10 mouse cellular contexts compared by ENCODE assay signal in the genomic region with DNA sequence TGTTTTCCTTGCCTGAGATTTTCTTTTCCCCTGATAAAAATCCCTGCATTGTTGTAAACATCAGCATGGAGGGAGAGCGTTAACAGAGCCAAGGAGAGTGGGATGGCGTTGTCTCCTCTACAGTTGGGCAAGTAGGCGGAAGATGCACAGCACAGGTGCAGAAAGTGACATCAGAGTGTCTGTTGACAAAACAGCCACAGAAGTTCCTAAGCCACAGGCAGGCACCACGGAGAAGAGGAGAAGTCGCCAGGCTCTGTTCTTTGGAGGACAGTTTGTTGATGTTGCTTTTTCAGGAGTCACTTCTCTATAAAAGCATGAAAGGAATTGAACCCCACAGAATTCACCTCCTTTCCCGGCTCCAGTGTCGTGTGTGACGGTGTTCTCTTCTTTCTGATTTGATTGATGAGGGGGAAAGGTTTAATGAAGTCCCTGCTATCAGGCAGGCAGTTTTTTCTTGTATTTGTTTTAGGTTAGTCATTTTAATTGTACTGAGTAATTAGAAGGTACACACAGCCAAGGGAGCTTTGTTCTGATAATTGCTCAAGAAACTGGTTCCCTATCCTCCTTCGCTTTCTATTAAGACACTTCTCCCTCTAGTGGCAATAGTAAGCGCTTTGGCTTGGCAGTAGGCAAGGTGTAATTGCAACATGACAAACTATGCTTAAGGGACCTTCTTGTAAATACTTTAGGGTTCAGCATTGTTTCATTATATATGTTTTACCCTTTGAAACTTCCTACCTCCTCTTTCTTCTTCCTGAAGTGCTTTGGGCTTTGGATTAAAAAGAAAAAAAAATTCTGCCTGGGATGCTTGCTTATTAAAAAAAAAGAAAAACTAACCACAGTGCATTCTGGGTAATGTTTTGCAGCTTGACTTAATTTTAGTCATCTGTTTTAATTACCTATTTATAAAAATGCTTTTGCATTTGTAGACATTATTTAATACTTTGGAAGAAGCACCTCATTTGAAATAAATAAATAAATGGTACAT.
DNase-seq lines count a peak whose midpoint lies in the region; ATAC-seq lines count a peak whose summit lies in the region.
"Had no signal": no experiment of that assay in that cellular context is flagged by ENCODE, and none has a peak within 500 bp of the region (broad histone marks: within the 10 kb centered on the region; RNA-seq: fewer than 3 reads in every experiment).

No protein-coding gene starts in this region.

- no peaks in the 10 kb centered on the region for H3K9me3 ChIP-seq in neural tube, embryonic 14.5 days (ENCODE audit: control insufficient read depth, low read length)
- H3K9me3 ChIP-seq in heart, embryonic 12.5 days (replicated peaks): no peaks in the 10 kb centered on the region
- H3K9me3 ChIP-seq: embryonic facial prominence, embryonic 12.5 days; limb, embryonic 13.5 days had no signal

- DNase-seq in kidney, postnatal 36 days: peak; percentile 20 to 21
- DNase-seq in kidney, adult 18-20 months: no peak
- peak; percentile 43 for DNase-seq in MEL-GATA-1-ER (ENCODE audit: extremely low read depth, low read depth)
- DNase-seq in fat pad, adult 2 months (ENCODE audit: extremely low read depth, low read depth, low spot score): peak; percentile 65
- DNase-seq in layer of hippocampus, postnatal 25 days (ENCODE audit: extremely low spot score in 1 of 2, low spot score in 1 of 2): no peak
- no peak for DNase-seq in left cerebral cortex, adult 18-20 months (ENCODE audit: low spot score in 2 of 2)

- no peaks in the 10 kb centered on the region for H3K27me3 ChIP-seq in neural tube, embryonic 14.5 days (ENCODE audit: control insufficient read depth, insufficient read depth, low read length)
- H3K27me3 ChIP-seq in heart, embryonic 12.5 days (replicated peaks): no peaks in the 10 kb centered on the region
- H3K27me3 ChIP-seq: embryonic facial prominence, embryonic 12.5 days had no signal

- H3K9ac ChIP-seq in neural tube, embryonic 14.5 days (replicated peaks; ENCODE audit: low read depth, low read length): 0 out of 2 replicates have a peak overlapping the region, but pooled peaks have one; percentile 11
- H3K9ac ChIP-seq in heart, embryonic 12.5 days: no peak overlapping the region
- H3K9ac ChIP-seq: embryonic facial prominence, embryonic 12.5 days; limb, embryonic 13.5 days had no signal

- no peaks in the 10 kb centered on the region for H3K36me3 ChIP-seq in neural tube, embryonic 14.5 days (ENCODE audit: control insufficient read depth, insufficient read depth, low read length)
- H3K36me3 ChIP-seq in heart, embryonic 12.5 days: peaks cover 8% of the 10 kb centered on the region; the same call in 1 of the 2 replicates
- H3K36me3 ChIP-seq: embryonic facial prominence, embryonic 12.5 days had no signal

- H3K4me3 ChIP-seq in neural tube, embryonic 14.5 days (ENCODE audit: low read depth, low read length): no peak overlapping the region
- no peak overlapping the region for H3K4me3 ChIP-seq in heart, embryonic 12.5 days
- H3K4me3 ChIP-seq: embryonic facial prominence, embryonic 12.5 days; limb, embryonic 13.5 days had no signal

- H3K4me1 ChIP-seq in neural tube, embryonic 14.5 days (ENCODE audit: control insufficient read depth, insufficient read depth, low read length): peaks cover 22% of the 10 kb centered on the region
- no peaks in the 10 kb centered on the region for H3K4me1 ChIP-seq in heart, embryonic 12.5 days (replicated peaks)

- 0 out of 2 replicates have a peak overlapping the region, but pooled peaks have one; percentile 6 for H3K4me2 ChIP-seq in neural tube, embryonic 14.5 days (ENCODE audit: low read depth, low read length)
- no peak overlapping the region for H3K4me2 ChIP-seq in heart, embryonic 12.5 days
- H3K4me2 ChIP-seq: embryonic facial prominence, embryonic 12.5 days; limb, embryonic 13.5 days had no signal

- 15% methylated on average over 10 of the region's 10 CpGs for WGBS in neural tube, embryonic 14.5 days
- WGBS in heart, embryonic 12.5 days: 74% methylated on average over 10 of the region's 10 CpGs

- peak; percentile 51; the same call in 1 of the 2 replicates for ATAC-seq in neural tube, embryonic 14.5 days (ENCODE audit: low read depth)
- ATAC-seq in heart, embryonic 12.5 days (ENCODE audit: insufficient number of reproducible peaks, low FRiP score): no peak

- H3K27ac ChIP-seq in neural tube, embryonic 14.5 days (ENCODE audit: low read depth, low read length): peak overlapping the region; percentile 50; the same call in 1 of the 2 replicates
- no peak overlapping the region for H3K27ac ChIP-seq in heart, embryonic 12.5 days (ENCODE audit: poor library complexity, severe bottlenecking)
- H3K27ac ChIP-seq: embryonic facial prominence, embryonic 12.5 days; limb, embryonic 13.5 days had no signal

Comparison
In these comparisons a context has a peak if more than half of its experiments do, and no peak if none do; other contexts are left out.
1. DNase-seq: peak in kidney, postnatal 36 days (2 of 2), MEL-GATA-1-ER (single experiment) and fat pad, adult 2 months (single experiment); none in kidney, adult 18-20 months (single experiment), layer of hippocampus, postnatal 25 days (0 of 2) and left cerebral cortex, adult 18-20 months (0 of 2).